Mouse (Mus musculus): ENCODE results near the gene Nkapl.

DNA sequence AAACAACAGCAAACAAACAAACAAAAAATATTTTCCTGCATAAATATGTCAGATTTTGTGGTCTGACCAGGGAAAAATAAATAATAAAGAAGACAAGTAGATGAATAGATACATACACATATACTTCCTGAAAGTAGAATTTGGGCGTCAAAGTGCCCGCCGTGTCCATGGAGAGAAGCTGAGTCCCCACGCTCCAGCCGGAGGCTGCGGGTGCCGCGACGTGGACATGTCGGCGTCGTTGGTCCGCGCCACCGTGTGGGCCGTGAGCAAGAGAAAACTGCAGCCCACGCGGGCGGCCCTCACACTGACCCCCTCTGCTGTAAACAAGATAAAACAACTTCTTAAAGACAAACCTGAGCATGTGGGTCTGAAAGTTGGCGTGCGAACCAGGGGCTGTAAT is 26.8 kb upstream of the Nkapl start, which contains the start of gene AK157302:
- no peak for TF ChIP-seq CHD2 (IDR thresholded peaks at IDR 0.05; ENCODE audit: low read length)
- TF ChIP-seq POLR2A (IDR thresholded peaks at IDR 0.05; ENCODE audit: control insufficient read depth in 1 of 2, insufficient read depth in 1 of 2, low read depth in 1 of 2, low read length in 2 of 2, poor library complexity in 1 of 2), result no peak
- no peak for TF ChIP-seq CTCF (IDR thresholded peaks at IDR 0.05 in 2 of 3, conservative IDR thresholded peaks at IDR 0.05 in 1 of 3; ENCODE audit: control insufficient read depth in 1 of 3, insufficient read depth in 1 of 3, low read depth in 2 of 3, low read length in 3 of 3, poor library complexity in 1 of 3, severe bottlenecking in 1 of 3)
- TF ChIP-seq HCFC1 (IDR thresholded peaks at IDR 0.05; ENCODE audit: low read depth, low read length), result no peak
- no peak for TF ChIP-seq SMC3 (IDR thresholded peaks at IDR 0.05; ENCODE audit: low read depth, low read length)
- no peak for TF ChIP-seq ZKSCAN1 (IDR thresholded peaks at IDR 0.05; ENCODE audit: low read depth, low read length)
- no peak for TF ChIP-seq EP300 (IDR thresholded peaks at IDR 0.05; ENCODE audit: low read depth in 1 of 2, low read length in 2 of 2)
- TF ChIP-seq E2F4 (IDR thresholded peaks at IDR 0.05; ENCODE audit: borderline replicate concordance, low read depth, low read length), result no peak

Data from MEL (cell line).